Mouse (Mus musculus): ENCODE results near the gene Tbc1d7.

- TF ChIP-seq EP300 (IDR thresholded peaks at IDR 0.05; ENCODE audit: low read depth) (no peak), CTCF (IDR thresholded peaks at IDR 0.05; ENCODE audit: low read depth) (no peak)
These were observed 47.2 kb downstream of the Tbc1d7 start for GRCm38 (mm10) chr13:43123895-43124682.
